Mouse (Mus musculus) urinary bladder, postnatal 10 days (tissue): ENCODE measurements around the gene Iqschfp.

Experiments
- DNase-seq: peaks from one replicate; pipeline ENCODE4 v3.0.0; 2022; ENCODE audit warnings: low spot score

The Iqschfp gene

GRCm38 (mm10) chr3:68526416-68526815 lies 634.4 kb downstream of the Iqschfp start:
- no peak for DNase-seq

GRCm38 (mm10) chr3:68527182-68527581 lies 635.1 kb downstream of the Iqschfp start:
- DNase-seq = no peak

DNA sequence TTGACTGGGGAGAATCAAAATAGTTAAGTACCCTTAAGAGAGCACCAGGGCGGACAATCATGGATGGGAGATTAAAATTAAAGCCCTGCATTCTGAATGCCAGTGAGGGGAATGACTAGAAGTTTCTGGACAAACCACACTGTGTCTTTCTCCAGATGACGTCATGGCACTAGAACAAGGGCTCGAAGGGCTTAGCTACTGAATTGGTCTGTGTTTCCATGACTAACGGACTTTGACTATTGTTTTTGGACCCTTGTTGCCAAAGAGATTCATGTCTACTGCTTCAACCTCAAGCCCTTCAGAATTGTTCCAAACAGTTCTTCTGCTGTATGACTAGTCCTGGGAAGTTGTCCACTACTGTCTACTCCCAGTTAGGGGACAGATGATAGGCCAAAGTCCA lies 639.9 kb downstream of the Iqschfp start:
- DNase-seq = no peak

DNA sequence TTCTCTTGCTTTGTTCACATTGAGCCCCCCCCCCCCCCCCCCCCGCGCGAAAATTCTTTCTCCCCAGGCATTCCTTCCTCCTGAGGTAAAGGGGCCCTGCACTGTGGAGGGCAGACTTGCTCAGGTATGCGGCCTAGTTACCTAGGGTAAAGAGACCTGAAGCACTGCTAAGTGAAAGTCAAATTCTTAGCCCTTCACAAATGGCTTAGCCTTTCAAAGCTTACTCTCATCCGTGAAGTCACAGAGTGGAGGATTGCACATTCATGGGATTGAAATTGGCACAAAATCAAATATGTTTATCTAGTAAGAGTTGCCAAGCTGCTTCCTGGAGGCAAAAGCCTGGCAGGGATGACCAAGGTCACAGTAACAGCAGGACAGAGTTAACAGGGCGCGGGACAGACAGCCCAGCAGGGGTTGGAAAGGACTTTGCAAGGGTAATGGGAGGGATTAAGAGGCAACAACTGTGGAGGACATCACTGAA lies 642.6 kb downstream of the Iqschfp start:
- DNase-seq = no peak

DNA sequence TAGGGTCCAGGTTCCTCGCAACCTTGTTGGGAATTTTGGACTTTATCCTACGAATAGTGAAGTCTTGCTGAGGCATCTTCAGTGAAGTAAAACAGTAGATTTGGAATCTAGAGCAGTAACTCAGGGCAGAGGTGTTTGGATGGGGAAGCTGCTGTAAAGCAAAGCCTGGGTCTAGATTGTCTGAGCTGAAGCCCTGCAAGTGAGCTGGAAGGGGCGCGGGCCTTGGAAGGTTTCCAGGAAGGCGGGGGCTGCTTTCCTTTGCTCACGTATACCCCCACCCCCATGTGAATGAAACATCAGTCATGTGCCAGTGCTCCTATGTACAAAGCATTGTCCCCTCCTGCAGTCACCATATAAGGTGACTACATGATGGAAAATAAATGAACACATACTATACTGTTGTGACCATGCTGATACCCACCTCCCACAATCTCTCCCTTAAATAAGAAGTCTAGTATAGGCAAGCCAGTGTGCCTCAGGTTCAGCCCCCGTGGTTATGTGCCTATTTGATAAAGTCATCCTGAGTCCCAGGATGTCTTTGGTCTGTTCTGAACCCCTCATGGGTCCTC lies 643.2 kb downstream of the Iqschfp start:
- DNase-seq = no peak

GRCm38 (mm10) chr3:68536071-68536470 lies 644.0 kb downstream of the Iqschfp start:
- no peak for DNase-seq

DNA sequence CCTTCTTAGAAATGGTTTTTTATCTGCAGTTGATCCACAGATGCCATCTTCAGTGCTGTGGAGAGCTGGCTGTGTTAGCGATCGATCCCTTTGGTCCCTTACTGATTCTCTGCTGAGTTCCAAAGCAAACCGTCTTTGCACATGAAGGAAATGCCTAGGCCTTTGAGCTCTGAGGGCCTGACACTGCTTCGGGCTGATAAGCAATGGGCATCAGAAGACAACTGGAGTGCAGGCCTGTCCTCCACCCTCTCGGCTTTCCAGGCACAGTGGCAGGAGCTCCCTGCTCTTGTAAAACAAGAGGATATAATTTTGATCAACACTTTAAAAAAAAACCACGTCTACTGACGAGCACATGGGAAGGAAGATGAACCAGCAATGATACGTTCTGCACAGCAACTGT lies 649.7 kb downstream of the Iqschfp start:
- no peak for DNase-seq

DNA sequence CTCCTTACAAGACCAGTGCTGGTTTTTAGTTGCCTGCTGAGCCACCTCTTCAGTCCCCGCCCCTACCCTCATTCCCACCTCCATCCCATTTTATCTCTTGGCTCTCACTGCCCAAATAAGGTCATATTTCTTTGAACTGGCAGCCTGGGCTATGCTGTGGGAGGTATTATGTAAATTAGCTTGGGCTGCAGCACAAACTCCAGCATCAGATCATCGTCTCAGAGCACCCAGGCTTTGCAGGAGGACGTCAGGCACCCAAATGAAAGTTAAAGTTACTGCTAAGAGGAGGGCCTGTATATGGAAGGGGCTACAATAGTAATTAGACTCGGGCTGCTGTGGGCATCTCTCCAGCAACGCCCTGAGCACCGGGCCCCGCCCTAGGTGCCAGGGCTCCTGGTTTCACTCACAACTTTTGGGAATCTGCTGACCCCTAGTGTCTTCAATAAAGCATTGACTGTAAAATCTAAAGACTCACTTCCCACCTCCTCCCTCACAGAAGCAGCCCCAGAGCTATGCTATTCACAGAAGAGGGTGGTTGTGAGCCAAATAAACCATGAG lies 651.0 kb downstream of the Iqschfp start:
- no peak for DNase-seq

DNA sequence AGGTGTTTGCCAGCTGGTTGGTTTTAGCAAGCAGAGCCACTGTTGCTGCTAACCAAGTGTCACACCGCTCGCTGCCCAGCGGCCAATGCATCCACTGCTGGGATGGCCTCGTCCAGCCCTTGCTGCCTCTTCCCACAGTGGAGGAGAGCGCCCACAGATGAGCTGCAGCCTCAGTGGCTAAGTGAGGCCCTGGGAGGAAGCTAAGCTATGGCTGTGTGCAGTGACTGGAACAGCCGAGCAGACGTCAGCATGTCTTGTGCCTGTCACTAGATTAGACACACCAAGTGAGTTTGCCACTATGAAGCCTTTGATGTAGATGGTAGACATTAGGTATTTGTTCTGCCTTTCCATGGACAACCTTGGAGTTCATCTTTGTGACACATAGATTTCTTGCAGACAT lies 652.8 kb downstream of the Iqschfp start:
- DNase-seq = no peak

DNA sequence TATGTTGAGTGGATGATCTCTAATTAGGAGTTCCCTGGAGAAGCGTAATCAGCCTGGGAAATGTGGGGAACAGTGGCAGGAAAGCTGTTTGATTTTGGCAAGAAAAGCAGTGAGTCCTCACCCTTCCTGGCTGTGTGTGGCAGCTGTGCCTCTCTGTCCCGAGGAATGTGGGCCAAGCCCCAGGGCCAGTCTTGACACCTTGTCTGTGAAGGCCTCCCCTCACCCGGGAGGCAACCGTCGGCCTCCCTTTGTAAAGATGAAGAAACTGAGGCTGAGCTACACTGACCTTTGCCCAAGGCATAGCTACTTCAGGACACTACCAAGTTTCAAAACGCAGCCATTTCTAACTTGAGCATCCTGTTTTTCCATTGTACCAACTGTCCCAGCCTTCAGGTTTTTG lies 653.9 kb downstream of the Iqschfp start:
- no peak for DNase-seq

DNA sequence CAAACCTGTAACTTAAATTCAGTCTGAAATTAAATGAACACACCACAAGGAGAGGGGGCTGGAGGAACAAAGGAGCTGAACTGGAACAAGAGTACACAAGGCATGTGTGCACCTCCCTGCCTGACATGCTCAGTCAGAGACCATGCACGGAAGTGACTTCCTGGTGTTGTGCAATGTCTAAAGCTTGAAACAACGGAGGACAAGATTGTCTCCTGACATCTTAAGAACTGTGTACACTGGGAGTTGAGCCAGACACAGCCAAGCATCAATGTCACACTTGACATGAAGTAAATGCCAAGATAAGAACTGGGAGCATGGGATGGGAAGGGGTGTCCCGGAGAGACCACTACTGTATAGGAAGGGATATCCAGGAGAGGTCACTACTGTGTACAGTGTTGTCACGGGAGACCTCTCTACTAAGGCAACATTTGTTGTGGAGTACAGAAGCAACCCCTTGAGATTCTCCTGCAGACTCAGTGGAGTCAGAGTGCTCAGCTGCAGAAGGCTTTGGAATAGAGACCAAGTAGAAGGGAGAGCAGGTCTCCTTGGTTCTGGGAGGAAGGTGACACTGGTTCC lies 663.1 kb downstream of the Iqschfp start:
- no peak for DNase-seq

DNA sequence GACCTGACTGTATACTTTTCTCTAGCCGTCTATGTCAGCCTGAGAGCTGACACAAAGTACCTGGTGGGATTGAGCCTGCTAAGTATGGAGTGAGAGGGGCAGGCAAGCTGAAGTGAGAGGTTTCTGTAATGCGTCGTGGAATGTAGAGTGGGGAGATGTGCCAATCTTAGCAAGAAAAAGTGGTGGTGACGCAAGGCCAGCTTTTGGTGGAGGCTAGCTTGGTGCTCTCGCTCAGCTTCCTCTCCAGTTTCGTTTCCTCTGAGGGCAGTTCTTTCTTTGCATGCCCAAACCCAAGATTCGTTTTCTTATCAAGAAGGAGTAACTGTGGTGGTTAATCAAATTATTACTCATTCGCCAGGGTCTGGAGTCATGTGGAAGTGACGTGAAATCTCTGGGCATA lies 664.9 kb downstream of the Iqschfp start:
- no peak for DNase-seq

DNA sequence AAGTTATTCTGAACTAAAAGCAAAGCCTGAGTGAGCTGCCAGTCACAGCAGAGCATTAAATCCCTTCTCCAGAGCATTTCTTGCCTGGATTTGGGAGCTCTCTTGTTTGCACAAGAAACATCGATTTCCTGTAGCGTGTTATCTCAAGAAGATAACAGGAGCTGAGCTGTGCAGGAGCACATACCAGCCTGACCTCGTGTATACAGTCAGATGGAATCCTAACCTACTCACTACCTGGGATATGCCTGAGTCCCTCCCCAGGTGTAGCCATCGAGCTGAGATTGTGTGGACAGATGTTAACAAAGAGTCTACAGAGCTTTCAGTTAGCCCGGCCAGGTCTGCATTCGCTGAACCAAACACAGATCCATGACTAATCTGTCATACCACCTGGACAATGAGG lies 666.7 kb downstream of the Iqschfp start:
- DNase-seq = no peak

- no peak for DNase-seq
Observed at GRCm38 (mm10) chr3:68560057-68560456, 668.0 kb downstream of the Iqschfp start.

DNA sequence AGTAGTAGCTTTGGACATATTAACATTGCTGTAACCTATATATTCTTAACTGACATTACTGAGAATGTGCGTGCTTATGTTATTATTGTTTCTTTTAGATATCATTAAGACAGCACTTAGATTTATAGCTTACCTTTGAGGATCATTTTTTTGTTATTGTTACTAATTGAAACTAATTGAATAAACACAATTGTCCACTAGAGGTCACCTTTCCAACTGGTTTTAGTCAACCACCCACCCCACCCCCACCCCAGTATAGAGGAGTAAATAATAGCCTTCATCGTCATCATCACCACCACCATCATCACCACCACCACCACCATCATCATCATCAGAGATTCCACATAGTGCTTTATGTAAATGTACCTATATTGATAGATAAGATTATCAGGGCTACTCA lies 670.8 kb downstream of the Iqschfp start:
- no peak for DNase-seq

- DNase-seq = no peak
Observed at GRCm38 (mm10) chr3:68563922-68564321, 671.9 kb downstream of the Iqschfp start.

- DNase-seq = no peak
Observed at GRCm38 (mm10) chr3:68564978-68565674, 673.1 kb downstream of the Iqschfp start.

- no peak for DNase-seq
Observed at GRCm38 (mm10) chr3:68565675-68566055, 673.6 kb downstream of the Iqschfp start.

GRCm38 (mm10) chr3:68567581-68567980 lies 675.5 kb downstream of the Iqschfp start:
- no peak for DNase-seq

DNA sequence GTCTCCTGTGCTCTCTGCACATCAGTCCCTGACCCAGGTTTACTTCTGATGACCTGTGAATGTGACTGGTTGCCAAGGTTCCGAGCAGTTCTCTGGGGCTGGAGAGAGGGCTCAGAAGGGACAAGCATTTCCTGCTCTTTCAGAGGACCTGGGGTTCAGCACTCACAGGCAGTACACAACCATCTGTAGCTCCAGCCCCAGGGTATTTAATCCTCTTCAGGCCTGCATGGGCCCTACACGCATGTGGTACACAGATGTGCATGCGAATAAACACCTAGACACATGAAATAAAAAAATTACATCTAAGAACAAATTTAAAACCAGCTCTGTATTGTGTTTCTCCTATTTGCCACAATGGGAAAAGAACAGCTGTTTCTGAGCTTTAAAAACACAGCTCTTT lies 676.1 kb downstream of the Iqschfp start:
- DNase-seq = no peak

DNA sequence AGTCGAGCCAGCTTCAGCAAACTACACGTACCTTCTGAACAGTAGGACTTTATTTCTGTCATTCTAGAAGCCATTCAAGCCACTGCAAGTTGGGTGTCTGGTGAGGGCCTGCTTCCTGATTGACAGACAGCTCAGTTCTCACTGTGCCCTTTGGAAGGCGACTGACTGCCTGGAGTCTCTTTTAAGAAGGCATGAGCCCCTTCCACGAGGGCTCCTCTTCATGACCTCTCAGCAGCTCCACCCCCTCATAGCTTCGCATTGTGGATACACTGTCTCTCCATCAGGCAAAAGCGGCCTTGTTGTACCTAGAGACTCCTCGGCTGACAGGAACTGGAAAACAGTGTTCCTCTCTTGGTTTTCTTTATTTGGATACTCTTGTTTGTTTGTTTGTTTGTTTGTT lies 676.7 kb downstream of the Iqschfp start:
- no peak for DNase-seq

- no peak for DNase-seq
Observed at GRCm38 (mm10) chr3:68570319-68570718, 678.3 kb downstream of the Iqschfp start.
